Comparison of ENCODE assay signal across 11 mouse cellular contexts in genomic region chr7:72442001-72442400, GRCm38 (mm10).
DNase-seq lines count a peak whose midpoint lies in the region; ATAC-seq and TF ChIP-seq lines count a peak whose summit lies in the region.
"Had no signal": no experiment of that assay in that cellular context is flagged by ENCODE, and none has a peak within 500 bp of the region (broad histone marks: within the 10 kb centered on the region; RNA-seq: fewer than 3 reads in every experiment).

No protein-coding gene starts in this region.

- no peak overlapping the region for H3K27ac ChIP-seq in lung, embryonic 14.5 days (ENCODE audit: low read depth)
- no peak overlapping the region for H3K27ac ChIP-seq in midbrain, embryonic 11.5 days (ENCODE audit: low read depth, low read length)
- H3K27ac ChIP-seq: hindbrain, embryonic 13.5 days; midbrain, embryonic 12.5 days had no signal

- H3K4me1 ChIP-seq in lung, embryonic 14.5 days (ENCODE audit: insufficient read depth): no peaks in the 10 kb centered on the region; the same call in 1 of the 2 replicates
- no peaks in the 10 kb centered on the region for H3K4me1 ChIP-seq in midbrain, embryonic 11.5 days (ENCODE audit: control insufficient read depth, insufficient read depth, low read length)
- H3K4me1 ChIP-seq: hindbrain, embryonic 13.5 days; midbrain, embryonic 12.5 days had no signal

- H3K27me3 ChIP-seq in lung, embryonic 14.5 days (ENCODE audit: insufficient read depth, low read length): no peaks in the 10 kb centered on the region
- no peaks in the 10 kb centered on the region for H3K27me3 ChIP-seq in midbrain, embryonic 11.5 days (ENCODE audit: control insufficient read depth, insufficient read depth, low read length)
- H3K27me3 ChIP-seq: hindbrain, embryonic 13.5 days; midbrain, embryonic 12.5 days had no signal

- no peak overlapping the region for H3K4me3 ChIP-seq in lung, embryonic 14.5 days (ENCODE audit: low read depth, low read length)
- H3K4me3 ChIP-seq in midbrain, embryonic 11.5 days (ENCODE audit: low read depth, low read length): no peak overlapping the region
- H3K4me3 ChIP-seq: hindbrain, embryonic 13.5 days; midbrain, embryonic 12.5 days had no signal

- no peak for TF ChIP-seq CTCF in lung, embryonic 14.5 days (IDR thresholded peaks at IDR 0.05; ENCODE audit: low read depth)

- ATAC-seq in lung, embryonic 14.5 days (ENCODE audit: insufficient read depth): no peak
- no peak for ATAC-seq in midbrain, embryonic 11.5 days (ENCODE audit: low FRiP score)

- no peak overlapping the region for H3K4me2 ChIP-seq in lung, embryonic 14.5 days
- no peak overlapping the region for H3K4me2 ChIP-seq in midbrain, embryonic 11.5 days
- H3K4me2 ChIP-seq: hindbrain, embryonic 13.5 days; midbrain, embryonic 12.5 days had no signal

- H3K9me3 ChIP-seq in lung, embryonic 14.5 days (ENCODE audit: low read depth, low read length): no peaks in the 10 kb centered on the region
- no peaks in the 10 kb centered on the region for H3K9me3 ChIP-seq in midbrain, embryonic 11.5 days (ENCODE audit: control insufficient read depth, low read length)
- H3K9me3 ChIP-seq: hindbrain, embryonic 13.5 days; midbrain, embryonic 12.5 days had no signal

- no peak overlapping the region for H3K9ac ChIP-seq in lung, embryonic 14.5 days
- H3K9ac ChIP-seq in midbrain, embryonic 11.5 days (ENCODE audit: low read length): no peak overlapping the region
- H3K9ac ChIP-seq: hindbrain, embryonic 13.5 days; midbrain, embryonic 12.5 days had no signal

- no peaks in the 10 kb centered on the region for H3K36me3 ChIP-seq in lung, embryonic 14.5 days (ENCODE audit: insufficient read depth)
- H3K36me3 ChIP-seq in midbrain, embryonic 11.5 days (ENCODE audit: control insufficient read depth, insufficient read depth, low read length): no peaks in the 10 kb centered on the region
- H3K36me3 ChIP-seq: hindbrain, embryonic 13.5 days; midbrain, embryonic 12.5 days had no signal

- intact Hi-C loops in left cerebral cortex, postnatal 25 days (cut with DNase I): no loop called here

- WGBS in lung, embryonic 14.5 days: 58% methylated on average over 5 of the region's 5 CpGs
- WGBS in midbrain, embryonic 11.5 days: 92% methylated on average over 5 of the region's 5 CpGs

- DNase-seq in adrenal gland, postnatal 36 days: peak; percentile 2 to 7
- DNase-seq in adrenal gland, adult 18-20 months (ENCODE audit: low spot score in 2 of 2): no peak
- peak; percentile 18 for DNase-seq in lung, embryonic 14.5 days
- no peak for DNase-seq in lung, postnatal 4 days
- DNase-seq in fibroblast of lung, adult 2 months (ENCODE audit: low read depth): peak; percentile 56
- DNase-seq in lung, postnatal 36 days: peak; percentile 6
- no peak for DNase-seq in left cerebral cortex, postnatal 25 days (ENCODE audit: low spot score in 2 of 2)
- no peak for DNase-seq in midbrain, embryonic 11.5 days (ENCODE audit: low spot score, missing footprints)
- DNase-seq: embryo, embryonic 11 days had no signal

Comparison
In these comparisons a context has a peak if more than half of its experiments do, and no peak if none do; other contexts are left out.
1. DNase-seq: peak in adrenal gland, postnatal 36 days (2 of 2), lung, embryonic 14.5 days (single experiment), fibroblast of lung, adult 2 months (single experiment) and lung, postnatal 36 days (single experiment); none in adrenal gland, adult 18-20 months (0 of 2), lung, postnatal 4 days (0 of 2), left cerebral cortex, postnatal 25 days (0 of 2) and midbrain, embryonic 11.5 days (single experiment).